Mouse (Mus musculus) E14TG2a.4 (cell line): ENCODE measurements around the gene Dclk1.

Experiments
- H3K27me3 ChIP-seq: 2 replicates; pipeline ENCODE4 v1.6.1; 2014; ENCODE audit warnings: low read length, control low read depth; ENCODE audit not compliant: insufficient read depth
- H3K36me3 ChIP-seq: 2 replicates; pipeline ENCODE4 v1.6.1; 2014; ENCODE audit warnings: low read length, control low read depth; ENCODE audit not compliant: insufficient read depth
- H3K4me1 ChIP-seq: replicated peaks from 2 replicates; pipeline ENCODE4 v1.6.1; 2014; ENCODE audit warnings: low read depth, low read length, control low read depth
- H3K4me3 ChIP-seq: replicated peaks from 2 replicates; pipeline ENCODE4 v1.5.1; 2014; ENCODE audit warnings: mild to moderate bottlenecking, low read length
- H3K9me3 ChIP-seq: 2 replicates; pipeline ENCODE4 v1.6.1; 2014; ENCODE audit warnings: low read length, control low read depth
- CTCF ChIP-seq: conservative IDR thresholded peaks from 2 replicates; pipeline ENCODE4 v1.5.1; 2014; ENCODE audit warnings: low read length
- NANOG ChIP-seq: IDR thresholded peaks from 2 replicates; pipeline ENCODE4 v1.6.1; 2014; ENCODE audit warnings: borderline replicate concordance, low read length, mixed read lengths
- POU5F1 ChIP-seq: IDR thresholded peaks from 2 replicates; pipeline ENCODE4 v1.6.1; 2014; ENCODE audit warnings: low read length, borderline replicate concordance

Dclk1 gene

GRCm38 (mm10) chr3:55527566-55527965, 285.4 kb downstream of the Dclk1 start:
- peaks cover 10% of the 10 kb centered on the region; the same call in 1 of the 2 replicates for H3K9me3 ChIP-seq
- H3K27me3 ChIP-seq = no peaks in the 10 kb centered on the region
- no peak overlapping the region for H3K4me3 ChIP-seq
- no peaks in the 10 kb centered on the region; the same call in 1 of the 2 replicates for H3K4me1 ChIP-seq
- TF ChIP-seq NANOG = no peak
- no peak for TF ChIP-seq POU5F1
- TF ChIP-seq CTCF = no peak
- H3K36me3 ChIP-seq = no peaks in the 10 kb centered on the region

- no peaks in the 10 kb centered on the region for H3K27me3 ChIP-seq
Observed at GRCm38 (mm10) chr3:55528012-55528411, 285.8 kb downstream of the Dclk1 start.

GRCm38 (mm10) chr3:55529414-55529813, 287.2 kb downstream of the Dclk1 start:
- Histone ChIP-seq H3K9me3 (peaks cover 10% of the 10 kb centered on the region; the same call in 1 of the 2 replicates), H3K27me3 (no peaks in the 10 kb centered on the region), H3K36me3 (no peaks in the 10 kb centered on the region), H3K4me3 (no peak overlapping the region), H3K4me1 (no peaks in the 10 kb centered on the region)
- TF ChIP-seq CTCF (no peak), POU5F1 (no peak), NANOG (no peak)

More at GRCm38 (mm10) chr3:55528012-55528411, 285.8 kb downstream of the Dclk1 start:
- Histone ChIP-seq H3K4me3 (no peak overlapping the region), H3K9me3 (peaks cover 10% of the 10 kb centered on the region; the same call in 1 of the 2 replicates), H3K4me1 (no peaks in the 10 kb centered on the region; the same call in 1 of the 2 replicates), H3K36me3 (no peaks in the 10 kb centered on the region)
- TF ChIP-seq NANOG (no peak), POU5F1 (no peak), CTCF (no peak)

- H3K27me3 ChIP-seq = no peaks in the 10 kb centered on the region
- no peaks in the 10 kb centered on the region for H3K4me1 ChIP-seq
- H3K4me3 ChIP-seq = no peak overlapping the region
- no peak for TF ChIP-seq CTCF
- no peak for TF ChIP-seq POU5F1
- TF ChIP-seq NANOG = no peak
- peaks cover 10% of the 10 kb centered on the region; the same call in 1 of the 2 replicates for H3K9me3 ChIP-seq
- no peaks in the 10 kb centered on the region for H3K36me3 ChIP-seq
Observed at GRCm38 (mm10) chr3:55531204-55532044, 289.3 kb downstream of the Dclk1 start.

- H3K27me3 ChIP-seq = no peaks in the 10 kb centered on the region
- no peak for TF ChIP-seq CTCF
- TF ChIP-seq NANOG = no peak
- no peak for TF ChIP-seq POU5F1
- H3K4me3 ChIP-seq = no peak overlapping the region
- no peaks in the 10 kb centered on the region for H3K36me3 ChIP-seq
- peaks cover 10% of the 10 kb centered on the region; the same call in 1 of the 2 replicates for H3K9me3 ChIP-seq
- no peaks in the 10 kb centered on the region for H3K4me1 ChIP-seq
Observed at GRCm38 (mm10) chr3:55532175-55532973, 290.2 kb downstream of the Dclk1 start.

- Histone ChIP-seq H3K4me3 (no peak overlapping the region), H3K36me3 (no peaks in the 10 kb centered on the region), H3K4me1 (no peaks in the 10 kb centered on the region), H3K27me3 (no peaks in the 10 kb centered on the region), H3K9me3 (no peaks in the 10 kb centered on the region)
- TF ChIP-seq POU5F1 = no peak
- no peak for TF ChIP-seq NANOG
- no peak for TF ChIP-seq CTCF
Observed at GRCm38 (mm10) chr3:55535591-55536200, 293.5 kb downstream of the Dclk1 start.

GRCm38 (mm10) chr3:55536901-55537300, 294.7 kb downstream of the Dclk1 start:
- Histone ChIP-seq H3K9me3 (no peaks in the 10 kb centered on the region), H3K36me3 (no peaks in the 10 kb centered on the region), H3K27me3 (peaks cover 2% of the 10 kb centered on the region; the same call in 1 of the 2 replicates), H3K4me3 (no peak overlapping the region), H3K4me1 (no peaks in the 10 kb centered on the region)
- TF ChIP-seq CTCF (no peak), NANOG (no peak), POU5F1 (no peak)

- Histone ChIP-seq H3K27me3 (peaks cover 7% of the 10 kb centered on the region; the same call in 1 of the 2 replicates), H3K9me3 (no peaks in the 10 kb centered on the region), H3K4me1 (no peaks in the 10 kb centered on the region), H3K36me3 (no peaks in the 10 kb centered on the region), H3K4me3 (no peak overlapping the region)
- no peak for TF ChIP-seq CTCF
- no peak for TF ChIP-seq NANOG
- TF ChIP-seq POU5F1 = no peak
Observed at GRCm38 (mm10) chr3:55537714-55538113, 295.6 kb downstream of the Dclk1 start.
